Mouse (Mus musculus) cerebellum, postnatal 14 days (tissue): ENCODE data around the gene Rad9b.
"Not testable (repeated sequence)": the region's sequence is repeated elsewhere in the genome, so short reads cannot be mapped to it uniquely, and the experiment has no call there.

ENCODE experiments used
- DNase-seq, 2 experiments: peaks; one replicate each; pipeline ENCODE4 v3.0.0; 2021; ENCODE audit warnings: mixed read lengths in 2 of 2

The Rad9b gene

DNA sequence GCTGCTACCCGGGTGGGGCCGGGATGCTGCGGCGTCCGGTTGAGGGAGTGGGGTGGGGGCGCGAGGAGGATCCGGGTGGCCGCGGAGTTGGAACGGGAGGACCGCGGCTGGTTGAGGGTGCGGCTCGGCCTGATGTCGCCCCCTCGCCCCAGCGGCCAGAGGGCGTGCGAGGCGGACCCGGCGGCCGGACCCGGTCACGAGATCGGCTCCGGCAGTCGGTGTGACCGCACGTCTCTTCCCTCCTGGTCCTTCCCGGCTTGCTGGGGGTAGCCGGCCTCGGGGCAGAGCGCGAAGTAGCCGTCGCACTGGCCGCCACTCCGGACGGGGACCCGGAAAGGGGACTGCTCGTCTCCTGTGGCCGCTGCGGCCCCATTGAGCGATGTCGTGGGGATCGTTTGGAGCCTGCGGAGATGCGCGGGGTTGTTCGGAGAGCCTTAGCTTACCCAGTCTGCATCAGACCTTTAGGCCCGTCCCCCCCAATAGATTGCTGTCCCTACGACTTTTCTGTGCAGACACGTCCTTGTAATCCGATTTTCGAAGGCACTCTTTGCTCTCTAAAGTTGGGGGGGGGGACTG is 547 bp upstream of the Rad9b start:
- no peak for DNase-seq

DNA sequence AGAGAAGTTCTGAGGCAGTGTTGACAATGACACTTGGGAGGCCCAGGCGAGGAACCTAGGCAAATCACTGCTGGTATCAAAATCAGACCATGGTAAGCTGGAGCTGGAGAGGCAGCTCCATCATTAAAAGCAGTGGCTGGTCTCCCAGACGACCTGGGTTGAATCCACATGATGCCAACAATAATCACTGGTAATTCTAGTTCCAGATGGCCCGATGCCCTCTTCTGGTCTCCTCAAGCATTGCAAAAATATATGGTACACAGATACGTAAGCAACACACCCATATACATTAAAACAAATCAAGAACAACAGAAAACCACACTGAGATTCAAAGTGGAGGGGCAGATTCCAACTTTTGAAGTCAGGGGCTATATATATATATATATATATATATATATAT is 8.3 kb downstream of the Rad9b start:
- peak; percentile 43 to 50 for DNase-seq

DNA sequence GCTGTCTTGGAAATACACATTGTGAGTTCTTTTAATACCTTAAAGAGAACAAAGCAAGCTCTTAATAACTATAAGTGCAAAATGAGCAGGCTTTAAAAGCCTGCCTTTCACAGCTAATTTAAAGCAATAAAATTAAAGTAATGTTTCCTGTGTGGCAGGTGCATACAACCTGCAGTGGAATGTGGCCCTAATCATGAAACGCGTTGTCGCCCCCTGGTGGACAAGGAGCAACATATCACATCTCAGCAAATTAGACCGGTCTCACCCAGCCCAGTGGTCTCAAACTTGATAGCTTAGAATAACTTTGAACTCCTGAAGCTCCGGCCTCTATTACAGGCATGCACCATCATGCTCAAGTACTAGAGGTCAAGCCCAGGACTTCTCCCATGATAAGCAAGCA is 9.8 kb downstream of the Rad9b start:
- peak; percentile 90 to 91 for DNase-seq

DNA sequence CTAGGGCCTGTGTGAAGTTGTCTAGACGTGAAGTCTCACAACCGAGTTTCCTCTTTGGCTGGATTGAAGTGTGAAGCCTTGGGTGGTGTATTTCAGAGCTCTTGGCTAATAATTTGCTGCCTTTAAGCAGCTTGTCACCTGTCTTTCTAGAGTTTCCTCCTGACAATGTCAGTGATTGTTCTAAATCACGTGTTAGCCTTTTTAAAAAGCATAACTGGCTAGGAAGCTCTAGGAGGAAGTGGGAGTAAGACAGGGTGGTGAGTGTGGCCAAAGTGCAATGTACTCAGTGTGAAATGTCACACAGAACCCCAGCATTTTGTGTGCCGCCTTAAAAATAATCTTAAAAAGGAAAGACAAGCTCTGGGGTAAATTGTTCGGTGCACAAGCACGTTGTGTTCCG is 10.3 kb downstream of the Rad9b start:
- DNase-seq, result no peak

DNA sequence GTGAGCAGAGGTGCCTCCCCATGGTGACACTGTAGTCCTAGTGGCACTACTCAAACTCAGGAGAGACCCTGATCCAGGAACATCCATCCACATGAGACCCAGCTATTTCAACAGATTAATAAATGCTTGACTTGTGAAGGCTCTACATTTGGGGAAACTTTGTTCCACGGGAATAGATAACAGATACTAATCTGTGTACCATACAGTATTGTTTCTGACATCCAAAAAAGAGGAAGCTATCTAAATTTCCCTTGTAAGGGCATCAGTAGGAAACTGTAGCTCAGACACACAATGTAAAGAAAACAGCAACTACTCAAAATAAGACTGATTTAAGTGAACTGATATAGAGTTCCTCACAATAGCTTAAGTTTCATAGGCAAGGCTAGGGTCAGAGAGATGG is 11.2 kb downstream of the Rad9b start:
- DNase-seq, result no peak

DNA sequence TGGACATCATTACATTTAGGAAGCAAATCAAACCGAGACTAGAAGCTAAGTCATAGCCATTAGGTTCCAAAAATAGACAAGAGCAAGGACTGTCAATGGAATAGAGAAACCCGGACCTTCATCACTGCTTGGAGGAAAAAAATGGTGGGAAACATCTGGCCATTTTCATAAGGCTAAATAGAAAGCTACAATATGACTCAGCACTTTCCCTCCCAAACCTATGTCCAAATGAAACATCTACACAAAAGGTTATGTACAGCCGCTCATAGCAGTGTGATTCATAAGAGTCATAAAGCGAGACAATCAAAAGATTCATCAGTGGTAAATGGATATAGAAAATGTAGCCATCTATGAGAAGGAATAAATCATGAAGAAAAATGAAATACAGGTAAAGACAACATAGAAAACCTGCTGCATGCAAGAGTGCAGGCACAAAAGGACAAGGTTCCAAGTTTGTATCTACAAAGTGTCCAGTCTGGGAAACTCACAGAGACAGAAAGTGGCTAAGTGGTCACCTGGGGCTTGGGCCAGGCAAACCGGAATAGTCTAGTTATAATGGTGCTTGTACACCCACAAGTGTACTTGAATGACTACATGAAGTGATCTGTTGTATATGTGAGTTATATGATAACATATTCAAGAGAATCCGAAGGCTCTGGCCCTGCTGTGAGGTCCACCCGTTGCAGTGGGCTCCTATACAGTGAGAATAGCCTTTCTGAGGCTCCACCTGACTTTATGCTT is 17.3 kb downstream of the Rad9b start:
- DNase-seq, result no peak

DNA sequence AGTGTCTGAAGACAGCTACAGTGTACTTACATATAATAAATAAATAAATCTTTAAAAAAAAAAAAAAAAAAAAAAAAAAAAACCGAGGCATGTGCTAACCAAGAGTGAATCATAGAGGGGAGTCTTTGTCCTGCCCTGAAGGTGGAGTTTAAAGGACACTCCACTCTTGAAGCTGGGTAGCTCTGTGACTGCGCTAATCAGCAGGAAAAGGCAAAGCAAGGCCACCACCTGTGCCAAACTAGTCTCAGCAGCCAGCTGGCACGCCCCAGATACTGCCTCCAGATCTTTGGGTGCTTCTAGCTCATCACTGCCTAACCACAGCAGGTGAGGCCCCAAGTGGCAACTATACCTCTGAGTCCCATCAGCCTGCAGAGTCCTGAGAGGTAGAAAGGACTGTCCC is 19.4 kb downstream of the Rad9b start:
- DNase-seq, result no peak

DNA sequence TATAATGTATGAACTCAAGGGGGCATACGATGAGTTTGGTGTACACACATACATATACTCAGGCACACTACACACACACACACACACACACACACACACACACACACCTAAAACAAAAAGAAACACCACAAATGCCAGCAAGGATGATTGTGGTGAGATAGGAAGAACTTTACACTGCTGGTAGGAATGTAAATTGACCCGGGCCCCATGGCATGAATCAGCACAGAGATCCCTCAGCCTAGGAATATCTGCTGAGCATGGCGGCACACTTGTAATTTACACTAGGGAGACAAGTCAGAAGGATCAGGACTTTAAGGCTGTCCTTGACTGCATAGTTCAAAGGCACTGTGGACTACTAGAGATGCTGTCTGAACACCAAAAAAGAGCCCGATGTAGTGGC is 23.8 kb downstream of the Rad9b start:
- no peak for DNase-seq

DNA sequence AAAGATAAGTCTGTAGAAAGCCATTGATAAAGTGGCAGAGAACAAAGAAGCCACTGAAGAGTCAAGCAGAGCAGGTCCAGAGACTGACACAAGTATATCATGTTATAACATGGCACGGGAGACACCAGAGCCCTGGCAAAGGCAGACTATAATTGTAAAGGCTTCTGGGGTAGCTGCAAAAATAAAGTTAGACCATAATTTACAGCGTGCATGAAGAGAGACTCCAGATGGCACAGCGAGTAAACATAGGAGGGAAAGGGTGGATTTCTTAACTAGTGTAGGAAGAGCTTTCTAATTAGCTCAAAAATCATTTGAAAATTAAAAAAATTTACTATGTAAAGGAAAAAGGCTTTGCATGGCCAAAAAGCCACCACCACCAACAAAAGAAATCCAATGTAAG is 26.8 kb downstream of the Rad9b start:
- no peak for DNase-seq

DNA sequence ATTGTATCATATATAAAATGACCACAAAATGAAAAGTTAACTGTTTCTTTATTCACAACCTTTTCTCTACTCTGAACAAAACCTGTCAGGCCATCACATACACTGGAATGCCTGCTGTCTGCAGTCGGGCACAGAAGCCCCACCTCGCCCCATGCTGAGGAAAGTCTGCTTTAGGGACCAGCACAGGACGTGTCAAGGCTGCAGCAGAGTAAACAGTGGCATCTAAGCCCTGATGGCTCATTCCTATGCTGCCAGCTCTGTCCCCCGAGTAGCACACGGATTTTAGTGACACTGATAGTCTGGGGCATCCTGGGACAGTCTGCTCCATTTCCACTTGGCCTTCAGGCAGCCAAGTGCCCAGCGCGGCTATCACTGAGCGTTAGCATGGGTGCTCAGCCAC is 28.6 kb downstream of the Rad9b start:
- peak; percentile 55 for DNase-seq

DNA sequence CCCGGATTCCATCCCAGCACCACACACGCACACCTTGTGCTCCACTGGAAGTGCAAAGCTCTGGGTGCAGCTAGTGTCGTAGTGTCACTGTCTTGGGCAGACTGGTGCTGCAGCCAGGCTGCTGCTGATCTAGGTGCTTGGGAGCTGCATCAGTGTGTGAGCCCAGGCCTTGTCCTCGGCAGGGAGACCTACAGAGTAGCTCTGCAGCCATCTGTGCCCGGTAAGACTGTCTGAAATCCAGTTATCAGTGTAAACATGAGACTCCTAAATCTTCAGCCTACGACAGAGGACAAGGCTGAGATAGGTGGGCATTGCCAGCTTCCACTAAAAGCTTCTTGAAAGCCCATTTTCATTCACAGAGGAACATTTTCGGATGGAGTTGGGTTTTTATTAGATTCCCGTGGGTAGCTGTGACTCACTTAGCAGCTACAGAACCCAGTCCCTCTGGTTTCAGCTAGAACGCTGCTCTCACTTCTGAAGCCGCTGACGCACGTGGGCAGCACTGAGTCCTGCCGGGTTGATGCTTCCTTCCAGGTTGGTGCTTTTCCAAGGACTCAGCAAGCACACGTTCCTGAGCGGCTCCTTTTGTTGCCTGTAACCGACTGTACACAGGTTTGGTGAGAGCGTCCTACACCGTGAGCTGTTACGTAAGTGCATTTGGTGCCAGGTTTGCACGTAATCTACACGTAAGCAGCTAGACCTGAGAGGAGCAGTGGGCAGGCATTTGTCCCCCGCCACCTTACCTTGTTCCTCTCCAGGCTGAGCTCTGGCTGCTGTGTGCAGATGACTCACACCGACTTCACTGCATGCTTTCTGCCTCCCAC is 29.2 kb downstream of the Rad9b start:
- DNase-seq, result peak; percentile 86 to 90

DNA sequence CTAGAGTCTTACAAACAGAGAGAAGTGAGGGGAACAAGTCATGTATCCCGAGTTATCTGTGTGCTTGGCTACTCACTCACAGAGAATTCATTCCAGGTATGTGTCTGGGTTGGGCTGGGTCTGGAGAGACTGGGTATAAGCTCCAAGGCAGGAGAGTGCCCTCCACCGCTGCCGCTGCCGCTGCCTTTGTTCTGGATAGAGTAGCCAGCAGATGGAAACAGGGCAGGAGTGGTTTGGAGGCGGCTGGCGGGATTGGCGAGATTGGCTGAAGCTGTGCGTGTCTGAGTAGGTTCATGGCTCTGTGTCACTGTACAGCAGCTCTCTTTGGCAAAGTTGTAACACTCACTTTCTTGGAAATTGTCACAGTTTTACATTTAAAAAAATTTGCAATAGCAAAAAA is 30.5 kb downstream of the Rad9b start:
- no peak for DNase-seq

DNA sequence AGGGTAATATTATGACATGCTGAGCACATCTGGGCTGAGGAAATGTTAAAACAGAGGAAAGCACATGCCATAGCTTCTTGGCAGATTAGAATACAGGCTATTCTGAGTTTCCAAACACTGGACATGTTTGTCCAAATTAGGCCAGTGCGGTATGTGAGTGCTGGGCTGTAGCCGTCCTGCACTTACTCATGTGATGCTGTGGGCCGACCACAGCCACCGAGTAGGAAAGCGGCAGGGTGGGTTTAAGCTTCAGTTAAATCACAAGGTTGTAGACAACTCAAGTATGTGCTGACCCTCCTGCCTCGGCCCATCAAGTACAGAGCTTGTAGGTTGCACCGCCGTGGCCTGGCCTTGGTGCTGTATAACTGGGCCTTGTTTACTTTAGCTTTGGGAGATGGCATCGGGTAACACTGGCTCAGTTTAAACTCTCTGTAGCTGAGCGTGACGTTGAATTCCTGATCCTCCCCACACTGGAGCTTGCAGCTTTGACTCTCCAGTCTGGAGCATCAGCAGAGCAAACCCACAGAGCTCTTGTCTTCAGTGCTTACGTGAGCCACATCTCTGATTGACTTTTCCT is 33.7 kb downstream of the Rad9b start:
- DNase-seq, result no peak

DNA sequence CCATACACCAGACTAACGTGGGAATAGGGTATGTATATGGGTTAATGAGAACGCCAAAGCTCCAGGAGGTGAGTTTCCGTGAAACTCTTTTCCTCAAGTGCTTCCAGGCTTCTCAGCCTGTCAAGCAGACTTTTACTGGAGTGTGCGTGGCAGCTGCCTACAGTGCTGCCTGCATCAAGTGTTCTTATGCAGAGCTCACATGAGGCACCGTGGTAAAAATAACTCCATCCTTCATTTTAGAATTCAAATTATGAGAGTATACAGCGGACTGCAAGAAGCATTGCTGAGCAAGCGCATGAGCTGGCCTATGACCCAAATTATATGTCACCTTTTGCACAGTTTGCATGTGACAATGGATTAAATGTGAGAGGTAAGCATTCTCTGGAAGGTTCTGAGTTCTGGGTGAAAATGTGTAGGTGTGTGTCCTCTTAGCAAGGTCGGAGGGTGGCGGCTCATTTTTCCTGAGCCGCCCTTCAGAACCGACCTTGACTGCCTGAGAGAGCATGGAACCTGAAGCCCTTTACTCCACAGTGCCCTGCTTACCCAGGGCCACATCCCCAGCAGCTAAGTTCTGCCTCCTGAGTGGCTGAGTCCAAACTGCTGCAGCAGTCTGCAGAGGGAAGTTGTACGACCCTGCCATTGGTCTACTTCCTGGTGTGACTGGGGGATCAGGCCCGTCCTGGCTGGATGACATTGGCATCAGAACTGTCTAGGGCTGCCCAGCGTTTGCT is 34.4 kb downstream of the Rad9b start:
- no peak for DNase-seq

DNA sequence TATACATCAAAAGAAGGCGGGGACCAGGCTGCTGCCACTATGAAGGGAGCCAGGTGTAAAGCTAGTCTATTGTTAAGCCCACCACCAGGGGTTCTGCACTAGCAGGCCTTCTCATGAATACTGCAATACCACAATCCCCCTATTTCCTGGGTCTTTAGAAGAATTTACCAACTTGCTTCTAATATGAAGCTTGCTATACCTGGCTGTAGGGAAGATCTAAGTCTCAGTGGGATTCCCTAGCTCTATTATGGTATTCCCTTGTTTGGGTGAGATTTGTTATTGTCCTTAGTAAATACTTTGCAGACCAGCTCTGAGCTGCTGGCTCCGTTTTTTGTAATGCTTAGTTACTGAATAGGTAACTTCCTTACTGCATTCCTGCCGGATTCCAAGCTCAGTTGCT is 35.1 kb downstream of the Rad9b start:
- DNase-seq, result not testable (repeated sequence)

DNA sequence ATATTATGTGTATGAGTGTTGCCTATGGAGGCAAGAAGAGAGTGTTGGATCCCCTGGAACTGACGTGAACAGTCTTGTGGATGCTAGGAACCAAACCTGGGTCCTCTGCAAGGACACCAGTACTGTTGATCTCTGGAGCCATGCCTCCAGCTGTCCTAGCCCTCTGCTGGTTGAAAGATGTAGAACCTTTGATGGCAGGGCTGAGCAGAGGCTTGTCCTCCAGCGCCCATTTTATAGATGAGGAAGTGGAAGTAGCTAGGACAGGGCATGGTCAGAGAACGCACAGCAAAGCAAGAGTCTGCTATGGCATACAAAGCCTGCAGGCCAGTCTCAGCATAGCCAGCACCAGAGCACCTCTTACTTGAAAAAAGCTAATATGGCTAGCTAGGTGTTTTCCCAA is 35.9 kb downstream of the Rad9b start:
- no peak for DNase-seq

DNA sequence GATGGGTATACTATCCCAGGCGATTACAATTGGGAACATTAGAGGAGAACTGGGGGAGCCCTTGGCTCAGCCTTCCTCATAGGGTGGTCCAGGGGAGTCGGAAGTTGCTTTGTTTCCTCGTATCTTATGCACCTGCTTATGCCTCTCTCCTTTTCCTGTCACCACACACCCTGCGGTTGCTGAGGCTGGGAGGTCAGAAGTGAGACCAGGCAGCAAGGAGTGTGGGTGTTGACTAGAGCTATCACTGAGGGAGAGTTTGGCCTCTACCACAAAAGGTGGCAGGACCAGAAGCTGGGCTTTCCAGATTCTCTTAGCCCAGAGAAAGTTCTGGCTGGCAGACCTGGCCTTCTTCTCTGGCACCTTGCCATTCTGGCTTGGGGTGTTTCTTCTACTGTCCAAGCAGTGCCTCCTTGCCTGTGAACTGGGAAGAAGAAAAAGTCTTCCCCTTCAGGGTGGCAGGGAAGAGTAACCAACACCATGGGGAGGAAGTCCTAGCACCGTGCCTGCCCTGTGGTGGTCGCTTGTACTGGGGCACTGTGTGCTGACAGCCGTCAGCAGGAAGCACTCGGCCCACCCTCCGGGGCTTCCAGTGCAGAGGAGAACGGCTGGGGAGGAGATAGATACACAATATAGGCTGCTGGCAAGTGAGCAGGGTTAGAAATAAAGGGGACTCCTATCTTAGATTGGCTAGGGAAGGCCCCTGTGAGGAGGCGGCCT is 36.5 kb downstream of the Rad9b start:
- peak; percentile 51 to 62 for DNase-seq

DNA sequence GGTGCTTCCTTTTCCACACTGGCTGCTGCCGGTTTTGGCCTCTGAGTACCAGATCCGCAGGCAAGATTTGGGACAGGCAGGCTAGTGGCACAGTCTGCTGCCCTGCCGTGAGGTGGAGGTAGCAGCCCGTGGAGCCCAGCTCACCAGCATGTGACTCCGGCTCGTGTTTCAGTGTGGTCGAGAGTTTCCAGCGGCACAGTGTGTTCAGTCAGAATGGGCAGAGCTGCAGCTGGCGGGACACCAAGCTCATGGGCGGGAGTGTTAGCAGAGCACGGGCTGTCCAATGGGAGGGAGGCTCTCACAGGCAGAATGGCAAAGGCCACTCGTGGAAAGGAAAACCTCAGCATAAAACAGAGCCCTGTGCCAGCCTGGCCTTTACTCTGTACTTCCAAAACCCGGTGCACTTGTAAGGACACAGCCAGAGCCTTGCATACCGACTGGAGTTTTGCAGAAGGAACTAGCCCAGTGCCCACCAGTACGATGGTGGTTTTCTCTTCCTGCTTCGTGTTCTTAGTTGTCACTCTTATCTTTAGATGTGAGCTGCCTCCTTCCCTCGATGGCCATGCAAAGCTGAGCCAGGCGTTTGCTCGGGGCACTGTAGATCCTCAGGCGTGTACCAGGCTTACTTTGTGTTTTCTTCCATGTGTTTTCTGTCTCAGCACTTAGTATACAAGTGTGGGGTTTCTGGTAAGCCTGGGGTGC is 38.9 kb downstream of the Rad9b start:
- peak; percentile 90 to 94 for DNase-seq

DNA sequence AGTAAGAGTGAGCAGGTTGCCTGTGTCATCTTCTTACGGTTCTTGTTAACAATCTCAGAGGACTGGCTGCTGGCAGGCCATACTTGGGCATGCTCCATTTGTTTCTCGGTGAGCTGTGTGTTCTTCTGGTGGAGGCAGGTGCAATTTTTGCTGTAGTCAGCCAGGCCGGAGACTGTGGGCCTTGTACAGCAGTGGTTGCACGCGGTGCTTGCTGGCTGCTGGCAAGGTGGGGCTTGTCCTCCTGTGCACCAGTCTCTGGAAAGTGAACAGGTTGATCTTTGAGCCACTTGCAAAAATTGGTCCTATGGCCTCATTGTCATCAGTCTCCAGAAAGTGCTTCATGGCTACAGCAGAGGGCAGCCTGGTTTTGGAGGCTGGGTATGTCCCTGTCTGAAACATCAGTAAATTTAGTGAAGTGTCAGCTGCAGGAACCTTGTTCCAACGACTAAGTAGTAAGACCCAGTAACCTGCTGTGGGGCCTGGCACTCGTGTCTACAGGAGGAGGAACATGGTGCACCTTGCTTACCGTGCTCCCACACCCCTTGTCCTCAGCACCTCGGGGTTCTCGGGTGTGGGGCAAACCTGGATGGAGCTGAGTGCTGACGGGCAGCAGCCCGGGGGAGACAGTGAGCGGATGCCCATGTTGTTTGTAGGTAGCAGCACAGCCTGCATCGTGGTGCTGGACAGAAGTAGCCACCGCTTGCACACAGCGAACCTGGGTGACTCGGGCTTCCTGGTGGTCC is 40.9 kb downstream of the Rad9b start:
- DNase-seq, result no peak

DNA sequence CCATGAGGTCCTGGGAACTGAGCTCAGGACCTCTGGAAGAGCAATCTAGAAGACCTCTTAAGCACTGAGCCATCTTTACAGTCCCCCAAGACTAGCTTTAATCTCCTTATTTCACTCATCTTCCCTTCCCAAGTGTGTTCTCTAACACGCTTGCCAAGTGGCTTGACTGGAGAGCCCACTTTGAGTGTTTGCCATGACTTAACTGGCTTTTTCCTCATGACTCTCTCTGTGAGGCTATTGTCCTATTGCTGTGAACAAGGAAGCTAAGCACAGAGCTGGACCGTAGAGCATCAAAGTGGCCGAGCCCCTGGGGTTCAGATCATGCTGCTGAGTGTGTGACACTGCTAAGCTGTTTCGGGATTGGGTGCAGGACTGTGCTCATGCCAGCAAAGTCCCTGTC is 41.7 kb downstream of the Rad9b start:
- DNase-seq, result no peak

DNA sequence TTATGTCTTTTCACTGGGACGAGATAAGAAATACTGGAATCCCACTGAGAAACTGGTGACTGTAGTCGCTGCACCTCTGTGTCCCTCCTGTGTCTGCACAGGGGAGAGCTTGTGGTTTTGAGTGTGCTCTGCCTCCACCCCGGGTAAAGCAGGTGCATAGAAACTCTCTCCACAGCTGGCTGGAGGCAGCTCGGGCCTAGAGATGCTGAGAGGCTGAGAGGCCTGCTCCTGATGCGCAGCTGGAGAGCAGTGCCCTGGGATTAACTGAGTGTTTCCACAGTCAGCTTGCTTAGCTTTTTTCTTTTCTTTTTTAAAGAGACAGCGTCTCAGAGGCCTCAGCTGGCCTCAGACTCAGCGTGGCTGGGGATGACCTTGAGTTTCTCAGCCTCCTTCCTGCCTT is 42.3 kb downstream of the Rad9b start:
- DNase-seq, result no peak
